Mouse (Mus musculus) neutrophil, adult 5-6 weeks (primary cell): Measurements from ENCODE around the gene Elp1. TPM values are rescaled to one million over a fixed set of nuclear protein-coding genes. Genes with fewer than 3 reads are reported as not detected.
A peak's percentile ranks its signal among the peaks of the same experiment; 100 is the strongest.

Source experiments
- ATAC-seq: fragments of 151-379, 151-347 bp; 2 replicates; pipeline ENCODE4 v1.8.0; 2017; ENCODE audit warnings: mild to moderate bottlenecking, moderate TSS enrichment; ENCODE audit not compliant: insufficient number of reproducible peaks, poor library complexity, low FRiP score, severe bottlenecking; ENCODE audit errors: extremely low read depth
- total RNA-seq: library from RNA; stranded (forward); fragments of 200-1000 nt; gene quantifications from 2 replicates; pipeline ENCODE4 v1.2.3, GENCODE M21; 2017

Gene Elp1
- total RNA-seq, 1 experiment from 2014 or later: 99.6 TPM

GRCm38 (mm10) chr4:56802669-56803150 is 579 bp upstream of the Elp1 start:
- ATAC-seq: no peak

- ATAC-seq: 0 out of 2 replicates have a peak, but pooled peaks have one; percentile 16
These were observed 10.8 kb downstream of the Elp1 start for GRCm38 (mm10) chr4:56791373-56791772.

GRCm38 (mm10) chr4:56771065-56771464 is 31.1 kb downstream of the Elp1 start:
- ATAC-seq: no peak

GRCm38 (mm10) chr4:56768913-56769312 is 33.2 kb downstream of the Elp1 start:
- ATAC-seq: no peak

GRCm38 (mm10) chr4:56767861-56768284 is 34.3 kb downstream of the Elp1 start:
- ATAC-seq: no peak

DNA sequence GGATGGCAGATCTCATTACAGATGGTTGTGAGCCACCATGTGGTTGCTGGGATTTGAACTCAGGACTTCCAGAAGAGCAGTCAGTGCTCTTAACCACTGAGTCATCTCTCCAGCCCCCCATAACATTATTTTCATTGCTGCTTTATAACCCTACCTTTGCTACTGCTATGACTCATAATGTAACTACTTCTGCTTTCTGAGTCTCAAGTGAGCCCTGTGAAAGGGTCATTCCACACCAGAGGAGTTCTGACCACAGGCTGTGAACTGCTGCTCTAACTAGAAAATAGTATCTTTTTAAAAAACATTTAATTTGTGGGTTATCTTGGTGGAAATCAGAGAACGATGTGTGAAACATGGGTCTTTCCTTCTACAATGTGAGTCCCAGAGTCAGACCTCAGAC is 44.4 kb downstream of the Elp1 start:
- peak; percentile 49; the same call in 1 of the 2 replicates for ATAC-seq

DNA sequence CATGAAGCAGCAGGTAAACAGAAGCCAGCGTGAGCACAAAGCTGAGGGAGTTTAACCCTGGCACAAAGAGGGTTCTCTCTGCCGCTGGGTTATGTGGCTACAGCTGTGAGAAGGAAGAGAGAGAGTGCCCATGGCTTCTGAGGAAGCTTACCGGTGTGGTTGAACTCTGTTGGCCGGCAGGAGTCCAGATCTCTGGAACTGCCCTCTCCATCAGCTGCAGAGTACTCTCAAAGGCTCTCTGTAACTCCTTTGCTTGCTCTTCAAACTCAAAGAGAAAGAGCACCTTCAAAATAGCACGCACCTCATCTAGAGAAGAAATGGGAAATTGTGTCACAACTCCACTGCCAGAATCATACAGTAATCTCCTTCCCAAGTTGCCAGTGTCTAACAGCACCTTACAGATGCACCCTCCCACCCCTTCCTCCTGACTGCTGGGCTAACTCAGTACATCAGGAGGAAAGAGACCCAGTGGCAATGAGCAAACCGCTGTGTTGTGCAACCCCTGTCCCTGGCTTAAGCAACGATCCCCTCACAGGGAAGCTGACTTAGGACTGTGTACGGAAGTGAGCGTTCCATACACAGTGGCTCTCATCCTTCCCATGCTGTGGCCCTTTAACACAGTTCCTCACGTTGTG is 45.0 kb downstream of the Elp1 start:
- ATAC-seq: peak; percentile 87

GRCm38 (mm10) chr4:56756021-56756420 is 46.1 kb downstream of the Elp1 start:
- no peak for ATAC-seq

GRCm38 (mm10) chr4:56747456-56747855 is 54.7 kb downstream of the Elp1 start:
- ATAC-seq: no peak

DNA sequence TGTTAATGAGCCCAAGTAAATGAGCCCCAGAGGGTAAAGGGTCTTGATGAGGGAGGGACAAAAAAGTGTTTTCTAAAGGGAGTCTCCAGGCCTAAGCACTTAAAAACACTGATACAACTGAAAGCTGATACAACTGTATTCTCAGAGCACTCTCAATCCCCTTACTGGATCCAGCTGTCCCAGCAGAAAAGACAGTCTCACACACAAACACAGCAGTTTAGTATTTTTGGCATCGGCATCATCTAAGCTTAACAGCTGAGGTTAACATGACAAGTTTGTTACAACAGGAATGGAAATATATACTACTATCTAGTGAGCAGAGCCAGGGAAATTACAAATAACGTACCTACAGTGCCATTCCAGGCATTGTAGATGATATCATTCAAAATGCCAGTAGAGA is 55.8 kb downstream of the Elp1 start:
- ATAC-seq: no peak

- no peak for ATAC-seq
These were observed 58.6 kb downstream of the Elp1 start, which contains the start of gene Actl7a for GRCm38 (mm10) chr4:56743363-56744195. Actl7a (plus strand) TSS chr4:56743413.

- ATAC-seq: no peak
These were observed 59.4 kb downstream of the Elp1 start for GRCm38 (mm10) chr4:56742698-56743097.

GRCm38 (mm10) chr4:56741041-56741493 is 61.1 kb downstream of the Elp1 start, which contains the start of gene Actl7b:
Actl7b (minus strand) TSS chr4:56741443.
- no peak for ATAC-seq

GRCm38 (mm10) chr4:56740611-56741010 is 61.5 kb downstream of the Elp1 start:
- ATAC-seq: no peak

DNA sequence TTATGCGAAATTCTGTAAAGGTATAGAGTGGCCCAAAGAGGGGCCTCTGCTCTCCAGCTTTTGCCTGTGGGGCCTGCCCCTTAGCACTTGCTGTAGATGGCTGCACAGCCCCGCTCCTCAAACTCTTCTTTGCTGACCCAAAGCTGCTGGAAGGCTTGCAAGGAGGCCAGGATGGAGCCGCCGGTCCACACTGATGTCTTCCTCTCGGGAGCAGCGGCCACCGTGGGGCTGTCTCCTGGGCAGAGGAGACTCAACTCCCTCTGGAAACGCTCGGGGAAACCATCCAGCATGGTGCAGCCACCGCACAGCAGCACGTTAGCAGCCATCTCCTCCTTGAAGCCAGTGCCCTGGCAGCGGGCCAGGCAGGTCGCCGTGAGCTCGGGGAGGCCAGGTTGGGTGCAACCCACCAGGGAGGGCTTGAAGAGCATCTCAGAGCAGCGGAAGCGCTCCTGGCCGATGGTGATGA is 62.1 kb downstream of the Elp1 start, which contains the start of gene Gm26657:
Gene Gm26657 (plus strand): TSS at position 51 of the 466 bp plus-strand sequence.
- ATAC-seq: no peak

- ATAC-seq: no peak
These were observed 76.3 kb downstream of the Elp1 start for GRCm38 (mm10) chr4:56725839-56726238.

GRCm38 (mm10) chr4:56723237-56723636 is 78.9 kb downstream of the Elp1 start:
- no peak for ATAC-seq

- ATAC-seq: no peak
These were observed 79.8 kb downstream of the Elp1 start for GRCm38 (mm10) chr4:56722346-56722745.

DNA sequence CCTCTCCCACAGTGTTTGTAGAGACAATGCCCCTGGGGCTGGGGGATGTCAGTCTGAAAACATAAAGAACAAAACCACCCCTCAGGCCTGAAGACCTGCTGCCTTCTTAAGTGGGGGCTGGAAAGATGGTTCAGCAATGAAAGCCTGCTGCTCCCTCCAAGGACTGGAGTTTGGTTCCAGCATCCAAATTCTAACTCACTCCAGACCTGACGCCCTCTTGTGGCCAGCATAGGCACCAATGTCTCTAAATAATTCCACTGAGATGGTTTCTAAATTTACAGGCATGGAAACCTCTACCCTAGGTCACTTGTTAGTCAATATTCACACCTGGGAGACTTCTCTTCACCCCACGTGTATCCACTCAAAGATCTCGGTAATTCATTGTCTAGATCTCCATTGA is 80.7 kb downstream of the Elp1 start:
- ATAC-seq: no peak

- ATAC-seq: no peak
These were observed 81.7 kb downstream of the Elp1 start for GRCm38 (mm10) chr4:56720403-56720802.
